Mouse (Mus musculus) G1E (cell line): ENCODE data around the gene Tnnc1.

Experiments
- CTCF ChIP-seq: IDR thresholded peaks from 2 replicates; pipeline ENCODE4 v1.5.1; 2012; ENCODE audit warnings: low read depth, low read length, inconsistent platforms, mixed read lengths
- GATA1 ChIP-seq: IDR thresholded peaks from 2 replicates; pipeline ENCODE4 v1.6.1; 2012; ENCODE audit warnings: borderline replicate concordance, low read length, inconsistent platforms, mixed read lengths
- TAL1 ChIP-seq: conservative IDR thresholded peaks from 2 replicates; pipeline ENCODE4 v1.6.1; 2012; ENCODE audit warnings: low read depth, low read length, inconsistent platforms, mixed read lengths

- no peak for TF ChIP-seq GATA1
- TF ChIP-seq CTCF = peak; percentile 41
- TF ChIP-seq TAL1 = no peak
Measured at GRCm38 (mm10) chr14:31195968-31196367, 12.1 kb upstream of the Tnnc1 start.
